Mouse (Mus musculus): ENCODE data around the gene Ubn2. TPM values are rescaled to one million over a fixed set of nuclear protein-coding genes. Genes with fewer than 3 reads are reported as not detected.
"Not testable (repeated sequence)": the region's sequence is repeated elsewhere in the genome, so short reads cannot be mapped to it uniquely, and the experiment has no call there.

Gene Ubn2
- polyA plus RNA-seq, 1 experiment from 2014 or later = 27.3 TPM

DNA sequence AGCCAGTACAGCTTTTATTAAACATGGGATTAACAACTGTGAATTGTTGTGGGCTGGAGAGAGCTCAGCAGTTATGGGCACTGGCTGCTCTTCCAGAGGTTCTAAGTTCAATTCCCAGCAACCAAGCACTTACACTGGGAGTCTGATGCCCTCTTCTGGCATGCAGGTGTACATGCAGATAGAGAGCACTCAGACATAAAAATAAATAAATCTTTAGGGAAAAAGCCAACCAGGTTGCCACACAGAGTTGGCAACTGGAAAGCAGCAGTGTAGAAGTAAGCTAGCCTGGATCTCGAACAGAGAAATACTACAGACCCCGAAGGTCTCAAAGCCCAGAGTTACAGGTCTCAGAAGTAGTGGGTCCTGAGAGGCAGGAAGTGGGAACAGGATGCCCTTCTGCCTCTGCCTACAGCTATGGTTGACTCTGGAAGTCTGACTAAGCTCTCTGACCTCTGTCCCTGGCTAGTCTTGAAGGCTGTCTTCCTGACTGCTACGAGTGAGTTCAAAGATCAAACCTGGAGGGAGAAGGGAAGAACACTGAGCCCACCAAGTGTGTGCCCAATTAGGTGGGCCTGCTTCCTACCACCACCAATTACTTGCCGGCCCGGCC lies 97.6 kb downstream of the Ubn2 start:
- ATAC-seq (ENCODE audit: low FRiP score, low TSS enrichment) (no peak), DNase-seq (peak; percentile 29)
- WGBS = 64% methylated on average over 5 of the region's 5 CpGs
- Histone ChIP-seq H3K9me3 (ENCODE audit: control insufficient read depth, low read length) (no peaks in the 10 kb centered on the region), H3K36me3 (ENCODE audit: control insufficient read depth, insufficient read depth, low read length) (no peaks in the 10 kb centered on the region), H3K4me1 (ENCODE audit: control insufficient read depth, insufficient read depth, low read length) (no peaks in the 10 kb centered on the region), H3K27ac (replicated peaks; ENCODE audit: low read depth, low read length) (no peak overlapping the region), H3K27me3 (ENCODE audit: control insufficient read depth, insufficient read depth, low read length) (no peaks in the 10 kb centered on the region), H3K4me3 (replicated peaks; ENCODE audit: low read depth, low read length) (no peak overlapping the region), H3K4me2 (ENCODE audit: low read length) (no peak overlapping the region), H3K9ac (replicated peaks; ENCODE audit: low read length) (no peak overlapping the region)

GRCm38 (mm10) chr6:38532500-38533420 lies 99.0 kb downstream of the Ubn2 start:
- no peaks in the 10 kb centered on the region for H3K27me3 ChIP-seq (ENCODE audit: control insufficient read depth, insufficient read depth, low read length)
- no peaks in the 10 kb centered on the region for H3K9me3 ChIP-seq (ENCODE audit: control insufficient read depth, low read length)
- no peaks in the 10 kb centered on the region for H3K4me1 ChIP-seq (ENCODE audit: control insufficient read depth, insufficient read depth, low read length)
- no peaks in the 10 kb centered on the region for H3K36me3 ChIP-seq (ENCODE audit: control insufficient read depth, insufficient read depth, low read length)
- WGBS = 7% methylated on average over 25 of the region's 25 CpGs
- peak overlapping the region; percentile 74 for H3K9ac ChIP-seq (replicated peaks; ENCODE audit: low read length)
- peak overlapping the region; percentile 97 for H3K27ac ChIP-seq (replicated peaks; ENCODE audit: low read depth, low read length)
- DNase-seq (no peak), ATAC-seq (ENCODE audit: low FRiP score, low TSS enrichment) (peak; percentile 44)
- H3K4me3 ChIP-seq (replicated peaks; ENCODE audit: low read depth, low read length) = peak overlapping the region; percentile 85
- H3K4me2 ChIP-seq (ENCODE audit: low read length) = peak overlapping the region; percentile 90

- Histone ChIP-seq H3K27ac (replicated peaks; ENCODE audit: low read depth, low read length) (peak within 1 kb of the TSS; percentile 97), H3K9me3 (ENCODE audit: control insufficient read depth, low read length) (no peaks in the 10 kb centered on the region), H3K27me3 (ENCODE audit: control insufficient read depth, insufficient read depth, low read length) (no peaks in the 10 kb centered on the region), H3K36me3 (ENCODE audit: control insufficient read depth, insufficient read depth, low read length) (no peaks in the 10 kb centered on the region), H3K4me1 (ENCODE audit: control insufficient read depth, insufficient read depth, low read length) (no peaks in the 10 kb centered on the region), H3K4me2 (ENCODE audit: low read length) (peak within 1 kb of the TSS; percentile 90), H3K4me3 (replicated peaks; ENCODE audit: low read depth, low read length) (peak within 1 kb of the TSS; percentile 85), H3K9ac (replicated peaks; ENCODE audit: low read length) (peak within 1 kb of the TSS; percentile 82)
- DNase-seq (peak; percentile 99), ATAC-seq (ENCODE audit: low FRiP score, low TSS enrichment) (peak; percentile 91)
- 6% methylated on average over 41 of the region's 41 CpGs for WGBS
These were observed 100.0 kb downstream of the Ubn2 start, which contains the start of gene Fmc1 for GRCm38 (mm10) chr6:38533428-38534405. Gene Fmc1, plus strand, starts transcription at chr6:38533502.

- H3K9me3 ChIP-seq (ENCODE audit: control insufficient read depth, low read length) = no peaks in the 10 kb centered on the region
- WGBS = under 1% methylated on average over 53 of the region's 53 CpGs
- H3K27me3 ChIP-seq (ENCODE audit: control insufficient read depth, insufficient read depth, low read length) = no peaks in the 10 kb centered on the region
- H3K9ac ChIP-seq (replicated peaks; ENCODE audit: low read length) = peak overlapping the region; percentile 82
- peak; percentile 74 for ATAC-seq (ENCODE audit: low FRiP score, low TSS enrichment)
- H3K4me1 ChIP-seq (ENCODE audit: control insufficient read depth, insufficient read depth, low read length) = no peaks in the 10 kb centered on the region
- H3K4me3 ChIP-seq (replicated peaks; ENCODE audit: low read depth, low read length) = peak overlapping the region; percentile 85
- peak overlapping the region; percentile 97 for H3K27ac ChIP-seq (replicated peaks; ENCODE audit: low read depth, low read length)
- peak overlapping the region; percentile 63 for H3K4me2 ChIP-seq (ENCODE audit: low read length)
- H3K36me3 ChIP-seq (ENCODE audit: control insufficient read depth, insufficient read depth, low read length) = peaks cover under 1% of the 10 kb centered on the region; the same call in 1 of the 2 replicates
- peak; percentile 97 for DNase-seq
These were observed 101.1 kb downstream of the Ubn2 start for GRCm38 (mm10) chr6:38534640-38535365.

DNA sequence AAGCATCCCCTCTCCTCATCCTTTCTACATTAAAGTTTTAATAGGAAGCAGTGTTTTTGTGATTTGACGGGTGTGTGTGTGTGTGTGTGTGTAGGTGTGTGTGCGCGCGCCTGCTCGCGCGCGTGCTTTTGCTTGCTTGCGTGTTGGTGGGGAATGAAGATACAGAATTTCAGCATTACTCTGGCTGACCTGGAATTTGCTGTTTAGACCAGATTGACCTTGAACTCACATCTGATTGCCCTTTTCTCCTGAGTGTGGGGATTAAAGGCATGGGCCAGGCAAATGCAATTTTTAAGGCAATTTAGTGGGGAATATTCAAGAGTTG lies 101.6 kb downstream of the Ubn2 start:
- Histone ChIP-seq H3K36me3 (ENCODE audit: control insufficient read depth, insufficient read depth, low read length) (peaks cover 3% of the 10 kb centered on the region; the same call in 1 of the 2 replicates), H3K9me3 (ENCODE audit: control insufficient read depth, low read length) (no peaks in the 10 kb centered on the region), H3K4me1 (ENCODE audit: control insufficient read depth, insufficient read depth, low read length) (no peaks in the 10 kb centered on the region), H3K27ac (replicated peaks; ENCODE audit: low read depth, low read length) (peak overlapping the region; percentile 97), H3K9ac (replicated peaks; ENCODE audit: low read length) (peak overlapping the region; percentile 82), H3K4me3 (replicated peaks; ENCODE audit: low read depth, low read length) (peak overlapping the region; percentile 85), H3K27me3 (ENCODE audit: control insufficient read depth, insufficient read depth, low read length) (no peaks in the 10 kb centered on the region), H3K4me2 (ENCODE audit: low read length) (peak overlapping the region; percentile 63)
- 3% methylated on average over 9 of the region's 9 CpGs for WGBS
- no peak for DNase-seq
- ATAC-seq (ENCODE audit: low FRiP score, low TSS enrichment) = no peak

GRCm38 (mm10) chr6:38535788-38536187 lies 102.0 kb downstream of the Ubn2 start:
- no peak for ATAC-seq (ENCODE audit: low FRiP score, low TSS enrichment)
- Histone ChIP-seq H3K27me3 (ENCODE audit: control insufficient read depth, insufficient read depth, low read length) (no peaks in the 10 kb centered on the region), H3K9ac (replicated peaks; ENCODE audit: low read length) (peak overlapping the region; percentile 82), H3K36me3 (ENCODE audit: control insufficient read depth, insufficient read depth, low read length) (peaks cover 3% of the 10 kb centered on the region; the same call in 1 of the 2 replicates), H3K4me3 (replicated peaks; ENCODE audit: low read depth, low read length) (peak overlapping the region; percentile 85), H3K9me3 (ENCODE audit: control insufficient read depth, low read length) (no peaks in the 10 kb centered on the region), H3K27ac (replicated peaks; ENCODE audit: low read depth, low read length) (peak overlapping the region; percentile 97), H3K4me1 (ENCODE audit: control insufficient read depth, insufficient read depth, low read length) (no peaks in the 10 kb centered on the region), H3K4me2 (ENCODE audit: low read length) (peak overlapping the region; percentile 63)
- WGBS = 78% methylated on average over 1 of the region's 1 CpGs
- no peak for DNase-seq

- not testable (repeated sequence) for H3K4me2 ChIP-seq (ENCODE audit: low read length); H3K27me3 ChIP-seq (ENCODE audit: control insufficient read depth, insufficient read depth, low read length); ATAC-seq (ENCODE audit: low FRiP score, low TSS enrichment); H3K9me3 ChIP-seq (ENCODE audit: control insufficient read depth, low read length); H3K9ac ChIP-seq (replicated peaks; ENCODE audit: low read length); H3K4me1 ChIP-seq (ENCODE audit: control insufficient read depth, insufficient read depth, low read length); DNase-seq; H3K36me3 ChIP-seq (ENCODE audit: control insufficient read depth, insufficient read depth, low read length); H3K4me3 ChIP-seq (replicated peaks; ENCODE audit: low read depth, low read length); H3K27ac ChIP-seq (replicated peaks; ENCODE audit: low read depth, low read length)
- WGBS = 90% methylated on average over 4 of the region's 5 CpGs
These were observed 110.4 kb downstream of the Ubn2 start for GRCm38 (mm10) chr6:38544141-38544540.

DNA sequence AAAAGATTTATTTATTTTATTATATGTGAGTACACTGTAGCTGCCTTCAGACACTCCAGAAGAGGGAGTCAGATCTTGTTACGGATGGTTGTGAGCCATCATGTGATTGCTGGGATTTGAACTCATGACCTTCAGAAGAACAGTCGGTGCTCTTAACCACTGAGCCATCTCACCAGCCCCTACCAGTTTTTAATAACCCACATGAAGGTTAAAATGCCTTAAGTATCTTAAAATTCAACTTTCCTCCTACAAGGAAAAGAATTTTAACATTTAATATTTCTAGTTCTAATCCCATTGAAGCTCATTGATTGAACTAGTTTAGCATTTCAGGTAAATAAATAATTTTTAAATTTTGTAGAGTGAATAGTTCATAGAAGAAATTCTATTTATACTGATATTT lies 113.3 kb downstream of the Ubn2 start:
- not testable (repeated sequence) for H3K9me3 ChIP-seq (ENCODE audit: control insufficient read depth, low read length); ATAC-seq (ENCODE audit: low FRiP score, low TSS enrichment); H3K27me3 ChIP-seq (ENCODE audit: control insufficient read depth, insufficient read depth, low read length); H3K27ac ChIP-seq (replicated peaks; ENCODE audit: low read depth, low read length); H3K4me3 ChIP-seq (replicated peaks; ENCODE audit: low read depth, low read length); H3K4me2 ChIP-seq (ENCODE audit: low read length); DNase-seq; H3K9ac ChIP-seq (replicated peaks; ENCODE audit: low read length); H3K36me3 ChIP-seq (ENCODE audit: control insufficient read depth, insufficient read depth, low read length); H3K4me1 ChIP-seq (ENCODE audit: control insufficient read depth, insufficient read depth, low read length)
- 95% methylated on average over 2 of the region's 2 CpGs for WGBS

Measured in midbrain, embryonic 14.5 days (tissue).